In genomic region chr2:48409876-48410275, GRCm38 (mm10) we compare ENCODE assay signal across 26 mouse cellular contexts.
"Had no signal": no experiment of that assay in that cellular context is flagged by ENCODE, and none has a peak within 500 bp of the region (broad histone marks: within the 10 kb centered on the region; RNA-seq: fewer than 3 reads in every experiment).

No protein-coding gene starts in this region.

- H3K4me2 ChIP-seq: heart, embryonic 11.5 days; heart, embryonic 13.5 days; heart, embryonic 15.5 days; hindbrain, embryonic 13.5 days; hindbrain, embryonic 15.5 days; limb, embryonic 12.5 days; liver, embryonic 13.5 days; liver, embryonic 15.5 days had no signal

- H3K9ac ChIP-seq: heart, embryonic 13.5 days; heart, embryonic 15.5 days; hindbrain, embryonic 13.5 days; hindbrain, embryonic 15.5 days; limb, embryonic 12.5 days; liver, embryonic 13.5 days; liver, embryonic 15.5 days had no signal

- H3K4me3 ChIP-seq: gastrocnemius, adult 2 months; heart, adult 2 months; heart, embryonic 13.5 days; heart, embryonic 15.5 days; hindbrain, embryonic 13.5 days; hindbrain, embryonic 15.5 days; layer of hippocampus, adult 2 months; left cerebral cortex, adult 2 months; limb, embryonic 10.5 days; limb, embryonic 12.5 days; liver, embryonic 13.5 days; liver, embryonic 15.5 days had no signal

- H3K4me1 ChIP-seq: heart, embryonic 13.5 days; heart, embryonic 15.5 days; hindbrain, embryonic 13.5 days; hindbrain, embryonic 15.5 days; limb, embryonic 10.5 days; liver, embryonic 13.5 days; liver, embryonic 15.5 days had no signal

- H3K27ac ChIP-seq: gastrocnemius, adult 2 months; heart, adult 2 months; heart, embryonic 13.5 days; heart, embryonic 15.5 days; hindbrain, embryonic 13.5 days; hindbrain, embryonic 15.5 days; hindbrain, postnatal 0 days; layer of hippocampus, adult 2 months; left cerebral cortex, adult 2 months; limb, embryonic 10.5 days; limb, embryonic 12.5 days; liver, embryonic 13.5 days; liver, embryonic 15.5 days had no signal

- ATAC-seq: hindbrain, postnatal 0 days; intestine, embryonic 16.5 days had no signal

- H3K9me3 ChIP-seq: heart, embryonic 13.5 days; heart, embryonic 15.5 days; hindbrain, embryonic 13.5 days; hindbrain, embryonic 15.5 days; limb, embryonic 10.5 days; limb, embryonic 12.5 days; liver, embryonic 13.5 days; liver, embryonic 15.5 days had no signal

- DNase-seq: gastrocnemius, adult 2 months; gastrocnemius, postnatal 10 days; gastrocnemius, postnatal 25 days; heart, adult 11 months; heart, adult 2 months; heart, postnatal 14 days; heart, postnatal 36 days; kidney, adult 11 months; kidney, adult 8-10 months; kidney, postnatal 10 days; kidney, postnatal 25 days; kidney, postnatal 4 days; liver; liver, embryonic 13.5 days had no signal

- H3K36me3 ChIP-seq: heart, embryonic 13.5 days; heart, embryonic 15.5 days; hindbrain, embryonic 13.5 days; hindbrain, embryonic 15.5 days; limb, embryonic 10.5 days; limb, embryonic 12.5 days; liver, embryonic 13.5 days; liver, embryonic 15.5 days had no signal

- H3K27me3 ChIP-seq: heart, embryonic 13.5 days; heart, embryonic 15.5 days; hindbrain, embryonic 13.5 days; hindbrain, embryonic 15.5 days; liver, embryonic 13.5 days; liver, embryonic 15.5 days had no signal
